Mouse (Mus musculus) heart, adult 2 months (tissue): ENCODE results near the gene Kctd6.

Source experiments
- CTCF ChIP-seq: fragments of 200-600 bp; IDR thresholded peaks from 2 replicates; pipeline ENCODE4 v1.8.1; 2022; ENCODE audit warnings: antibody characterized with exemption, mild to moderate bottlenecking, moderate library complexity
- EP300 ChIP-seq: fragments of 200-500 bp; IDR thresholded peaks from 2 replicates; pipeline ENCODE4 v1.6.1; 2011; ENCODE audit warnings: low read depth, low read length, control low read depth; ENCODE audit not compliant: insufficient read depth

DNA sequence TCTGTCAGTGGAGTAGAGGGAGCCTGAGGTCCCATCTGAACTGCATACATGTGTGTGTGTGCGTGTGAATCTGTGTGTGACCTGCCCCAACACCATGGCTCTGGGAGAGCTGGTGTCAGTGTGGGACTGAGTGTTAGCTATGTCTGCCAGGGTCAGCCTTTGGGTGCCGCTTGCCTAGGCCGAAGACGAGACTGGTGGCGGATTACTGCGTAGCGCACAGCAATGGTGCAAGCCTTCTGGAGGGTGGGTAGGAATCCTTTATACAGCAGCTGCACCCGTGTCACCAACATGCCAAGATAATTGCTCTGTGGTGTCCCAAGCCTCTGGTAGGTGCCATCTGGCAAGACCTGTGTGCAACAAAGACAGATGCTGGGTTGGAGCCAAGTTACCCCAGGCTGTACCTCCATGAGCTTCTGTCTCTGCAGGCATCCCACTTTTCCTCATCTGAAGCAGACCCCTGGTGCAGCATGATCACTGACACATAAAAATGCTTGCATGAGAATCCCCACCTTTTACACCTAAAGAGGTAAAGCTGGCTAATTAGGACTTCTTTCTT is 37.5 kb downstream of the Kctd6 start:
- no peak for TF ChIP-seq EP300
- no peak for TF ChIP-seq CTCF
